Mouse (Mus musculus): ENCODE measurements around the gene Abhd16a. TPM values are rescaled to one million over a fixed set of nuclear protein-coding genes. Genes with fewer than 3 reads are reported as not detected.

The Abhd16a gene
- total RNA-seq (2015; ENCODE audit: low replicate concordance) (98.5 and 106 TPM in 2 replicates), total RNA-seq (2017; ENCODE audit: low replicate concordance) (84.5 and 97.3 TPM in 2 replicates)

- ATAC-seq (replicated peaks; ENCODE audit: low FRiP score, poor library complexity, severe bottlenecking): peak; percentile 92
Measured at GRCm38 (mm10) chr17:35088825-35089644, at the start of gene Abhd16a. TSS of gene Abhd16a (plus strand) at chr17:35089263.

DNA sequence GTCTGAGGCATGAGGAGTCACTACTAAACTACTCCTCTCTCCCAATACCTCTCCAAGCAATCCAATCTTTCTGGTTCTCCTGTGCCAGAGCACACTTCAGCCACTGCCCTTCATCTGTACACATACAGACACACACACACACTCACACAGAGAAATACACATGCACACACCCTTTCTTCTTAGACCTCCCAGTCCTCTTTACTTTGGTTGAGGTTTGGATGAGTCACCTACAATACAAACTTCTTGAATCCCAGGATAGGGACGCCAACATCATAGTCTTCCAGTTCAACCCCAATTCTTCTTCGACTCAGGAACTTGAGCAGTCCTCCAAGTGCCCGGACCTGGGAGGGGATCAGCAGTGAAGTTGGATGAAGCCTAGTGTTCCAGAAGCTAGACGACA lies 45.3 kb upstream of the Abhd16a start:
- no peak for ATAC-seq (replicated peaks; ENCODE audit: low FRiP score, poor library complexity, severe bottlenecking)

- no peak for ATAC-seq (replicated peaks; ENCODE audit: low FRiP score, poor library complexity, severe bottlenecking)
Measured at GRCm38 (mm10) chr17:35044904-35045806, 43.9 kb upstream of the Abhd16a start.

DNA sequence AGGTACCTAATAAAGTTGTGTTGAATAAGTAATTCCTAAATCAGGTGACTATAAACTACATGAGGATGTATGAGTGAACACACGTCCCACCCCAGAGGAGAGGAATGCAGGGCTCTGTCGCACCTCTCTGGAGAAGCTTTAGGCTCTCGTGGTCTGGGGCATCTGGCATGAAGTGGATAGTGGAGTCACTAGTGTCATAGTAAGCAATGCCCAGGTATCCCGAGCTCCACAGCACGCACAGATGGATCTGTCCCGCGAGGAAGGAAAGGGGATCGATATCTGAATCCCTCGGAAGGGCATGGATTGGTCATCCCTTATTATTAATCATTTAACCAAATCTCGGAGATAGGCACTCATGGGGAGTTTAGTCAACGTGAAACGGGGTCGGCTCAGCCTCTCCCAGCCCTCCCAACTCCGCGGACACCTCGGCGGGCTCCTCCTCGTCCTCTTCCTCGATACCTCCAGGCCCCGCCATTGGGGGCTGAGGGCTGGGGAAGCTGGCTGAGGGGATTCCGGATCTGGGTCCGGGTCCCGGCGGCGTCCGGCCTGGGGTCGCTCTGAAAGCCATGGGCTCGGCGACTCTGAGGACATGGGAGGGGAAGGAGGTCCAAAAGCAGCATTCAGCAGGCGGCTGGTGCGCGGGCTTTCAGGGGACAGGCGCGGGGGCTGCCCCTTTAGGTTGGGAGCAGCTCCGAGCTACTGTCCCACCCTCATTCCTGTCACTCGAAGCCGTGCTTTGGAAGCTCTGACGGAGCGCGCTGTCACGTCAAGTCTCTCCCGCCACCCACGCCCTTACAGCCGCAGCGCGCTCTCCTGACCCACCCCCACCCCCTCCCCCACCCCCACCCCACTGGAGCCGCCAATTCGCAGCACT lies 43.0 kb upstream of the Abhd16a start:
- no peak for ATAC-seq (replicated peaks; ENCODE audit: low FRiP score, poor library complexity, severe bottlenecking)

DNA sequence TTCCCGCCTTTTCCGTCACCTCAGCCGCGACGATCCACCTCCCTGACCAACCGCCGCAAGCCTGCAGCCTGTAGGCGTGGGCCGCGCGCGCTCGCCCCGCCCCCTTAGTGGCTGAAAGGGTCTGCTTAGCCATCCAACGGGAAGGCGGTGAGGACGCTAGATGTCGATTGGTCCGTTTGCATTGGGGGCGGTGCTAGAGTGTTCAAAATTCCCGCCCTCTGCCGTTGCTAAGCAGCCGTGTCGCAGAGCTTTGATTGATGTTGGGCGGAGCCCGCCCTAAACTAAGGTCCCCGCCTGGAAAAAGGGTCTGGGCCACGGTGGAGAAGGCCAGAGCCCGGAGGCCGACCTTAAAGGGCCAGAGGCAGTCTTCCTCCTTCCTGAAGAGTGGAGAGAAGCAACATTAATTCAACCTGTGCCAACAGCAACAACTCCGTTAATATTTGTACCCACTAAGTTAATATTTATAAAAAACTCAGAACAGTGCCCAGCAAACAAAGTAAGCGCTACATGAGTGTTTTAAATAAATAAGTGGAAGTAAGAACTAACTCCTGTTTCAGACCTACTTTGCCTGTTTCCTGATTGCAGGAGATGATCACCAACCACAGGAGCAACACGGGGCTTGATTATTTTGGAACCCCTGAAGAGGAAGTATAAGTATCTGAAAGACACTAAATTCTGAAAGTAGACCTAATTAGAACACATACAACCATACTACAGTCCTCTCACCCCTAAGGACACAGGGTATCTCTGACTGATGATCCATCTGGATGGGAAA lies 42.2 kb upstream of the Abhd16a start, which contains the start of gene Msh5:
Gene Msh5, minus strand, starts transcription at position 65 of the 775 bp plus-strand sequence.
- peak; percentile 82 for ATAC-seq (replicated peaks; ENCODE audit: low FRiP score, poor library complexity, severe bottlenecking)

DNA sequence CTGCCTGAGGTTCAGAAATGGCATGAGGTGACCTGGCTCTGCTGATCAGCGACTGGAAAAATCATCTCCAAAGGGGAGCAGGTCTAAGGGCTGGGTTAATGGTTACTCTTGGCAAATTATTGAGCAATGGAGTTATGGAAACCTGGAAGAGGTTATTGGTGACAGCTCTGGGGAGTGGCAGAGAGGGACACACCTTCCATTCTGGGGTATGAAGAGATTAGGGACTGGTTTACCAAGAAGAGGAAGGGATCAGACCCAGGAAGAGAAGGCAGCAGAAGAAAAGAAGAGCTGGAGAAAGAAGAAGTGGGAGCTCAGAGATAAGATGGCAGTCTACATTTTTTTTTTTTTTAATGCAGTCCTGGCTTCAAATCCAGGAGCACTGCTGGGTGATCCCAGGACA lies 41.4 kb upstream of the Abhd16a start:
- ATAC-seq (replicated peaks; ENCODE audit: low FRiP score, poor library complexity, severe bottlenecking): no peak

- no peak for ATAC-seq (replicated peaks; ENCODE audit: low FRiP score, poor library complexity, severe bottlenecking)
Measured at GRCm38 (mm10) chr17:35048149-35048931, 40.7 kb upstream of the Abhd16a start.

GRCm38 (mm10) chr17:35048932-35049440 lies 40.1 kb upstream of the Abhd16a start:
- ATAC-seq (replicated peaks; ENCODE audit: low FRiP score, poor library complexity, severe bottlenecking): no peak

DNA sequence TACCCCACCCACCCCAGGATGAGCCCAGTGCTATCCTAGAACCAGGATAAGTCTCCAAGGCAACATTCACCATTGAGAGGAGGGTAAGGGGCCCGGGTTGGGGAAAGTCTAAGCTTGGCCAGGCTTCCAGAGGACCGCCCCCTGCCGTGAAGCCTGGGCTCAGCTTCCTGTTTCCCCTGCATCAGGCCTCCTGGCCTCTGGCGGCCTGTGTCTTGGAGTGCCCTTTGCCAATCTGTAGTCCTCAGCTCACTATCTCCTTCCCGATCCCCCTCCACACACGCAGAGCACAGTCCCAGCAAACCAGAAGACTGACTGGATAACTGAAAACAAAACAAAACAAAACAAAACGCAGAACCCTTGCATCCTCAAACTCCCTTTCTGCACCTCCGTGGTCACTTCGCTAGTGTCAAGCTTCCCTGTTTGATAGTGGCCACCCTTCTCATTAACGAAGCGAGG lies 39.5 kb upstream of the Abhd16a start, which contains the start of gene Clic1:
Gene Clic1, plus strand, starts transcription at position 406 of the 456 bp plus-strand sequence.
- no peak for ATAC-seq (replicated peaks; ENCODE audit: low FRiP score, poor library complexity, severe bottlenecking)

- peak; percentile 41 for ATAC-seq (replicated peaks; ENCODE audit: low FRiP score, poor library complexity, severe bottlenecking)
Measured at GRCm38 (mm10) chr17:35050126-35050750, 38.8 kb upstream of the Abhd16a start.

DNA sequence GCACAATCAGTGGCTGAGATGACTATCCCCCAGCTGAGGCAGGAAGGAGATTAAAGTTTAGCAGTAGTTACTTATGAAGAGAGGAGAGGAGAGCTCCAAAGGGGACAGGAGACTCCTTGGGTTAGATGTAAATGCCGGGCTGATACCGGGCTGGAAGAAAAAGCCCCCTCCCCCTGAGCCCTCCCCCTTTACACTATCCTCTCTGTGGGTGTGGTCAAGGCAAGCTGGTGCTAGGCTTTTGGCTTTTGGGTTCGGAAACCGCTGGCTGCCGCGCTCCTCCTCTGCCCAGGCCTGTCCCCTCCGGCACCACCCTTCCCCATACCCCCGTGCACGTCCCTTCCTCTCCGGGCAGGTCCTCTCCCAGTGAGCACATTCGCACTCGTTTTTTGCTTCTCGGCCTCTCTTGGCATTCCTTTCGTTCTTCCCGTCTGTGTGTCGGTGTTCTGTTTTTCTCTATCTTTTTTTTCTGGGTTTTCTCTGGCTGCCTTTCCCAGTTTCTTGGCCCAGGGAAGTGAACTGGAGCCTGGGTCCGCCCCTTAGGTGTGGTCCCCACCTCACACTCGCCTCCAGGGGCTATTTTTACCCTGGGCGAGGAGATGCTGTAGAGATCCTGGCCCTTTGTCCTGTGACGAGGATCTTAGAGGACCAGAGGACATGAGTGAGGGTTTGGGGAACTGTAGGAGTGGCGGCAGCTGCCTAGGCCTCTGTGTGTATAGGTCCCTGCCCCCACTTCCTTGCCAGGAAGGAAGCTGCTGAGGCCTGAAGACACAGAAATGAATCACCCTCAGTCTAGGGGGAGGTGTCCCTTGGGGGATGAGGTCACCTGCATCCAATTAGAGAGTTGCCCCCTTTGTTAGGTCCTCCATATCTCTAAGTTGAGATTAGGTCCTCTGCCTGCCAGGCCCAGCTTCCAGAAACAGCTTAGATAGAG lies 37.6 kb upstream of the Abhd16a start:
- ATAC-seq (replicated peaks; ENCODE audit: low FRiP score, poor library complexity, severe bottlenecking): 0 out of 2 replicates have a peak, but pooled peaks have one; percentile 31

DNA sequence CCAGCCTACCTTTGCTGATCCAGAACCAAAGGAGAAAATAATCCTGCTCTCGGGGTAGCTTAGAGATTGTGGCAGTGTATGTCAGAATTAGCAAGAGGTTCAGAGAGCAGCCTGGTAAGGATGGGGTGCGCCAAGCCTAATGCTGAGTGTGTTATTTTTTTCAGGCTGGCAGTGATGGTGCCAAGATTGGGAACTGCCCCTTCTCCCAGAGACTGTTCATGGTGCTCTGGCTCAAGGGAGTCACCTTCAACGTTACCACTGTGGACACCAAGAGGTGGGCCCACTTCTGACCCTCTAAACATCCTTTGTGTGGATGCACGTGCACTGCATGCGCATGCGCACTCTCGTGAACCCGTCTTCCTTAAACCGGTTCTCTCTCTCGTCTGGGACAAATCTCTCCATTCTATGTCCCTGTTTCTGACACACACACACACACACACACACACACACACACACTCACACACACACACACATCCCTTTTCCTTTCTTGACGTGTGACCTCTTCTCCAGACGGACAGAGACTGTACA lies 36.7 kb upstream of the Abhd16a start:
- no peak for ATAC-seq (replicated peaks; ENCODE audit: low FRiP score, poor library complexity, severe bottlenecking)

GRCm38 (mm10) chr17:35055691-35056495 lies 33.2 kb upstream of the Abhd16a start:
- ATAC-seq (replicated peaks; ENCODE audit: low FRiP score, poor library complexity, severe bottlenecking): no peak

DNA sequence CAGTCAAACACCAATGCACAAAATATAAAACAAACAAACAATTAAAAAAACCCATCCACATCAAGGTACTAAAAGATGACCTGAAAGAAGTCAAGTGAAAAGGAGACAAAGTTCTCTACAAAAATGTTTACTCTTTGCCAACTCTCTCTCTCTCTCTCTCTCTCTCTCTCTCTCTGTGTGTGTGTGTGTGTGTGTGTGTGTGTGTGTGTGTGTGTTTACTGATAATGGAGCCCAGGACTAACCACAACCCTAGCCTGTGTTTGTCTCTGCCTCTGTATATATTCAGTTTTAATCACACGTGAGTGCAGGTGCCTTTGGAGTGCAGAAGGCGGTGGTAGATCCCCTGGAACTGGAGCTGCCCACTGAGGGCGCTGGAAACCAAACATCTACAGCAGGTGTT lies 32.0 kb upstream of the Abhd16a start:
- no peak for ATAC-seq (replicated peaks; ENCODE audit: low FRiP score, poor library complexity, severe bottlenecking)

GRCm38 (mm10) chr17:35058316-35058715 lies 30.7 kb upstream of the Abhd16a start:
- ATAC-seq (replicated peaks; ENCODE audit: low FRiP score, poor library complexity, severe bottlenecking): no peak

All from erythroid progenitor cell, adult 5-6 weeks (primary cell).